Mouse (Mus musculus): ENCODE measurements around the gene Abtb2. TPM values are rescaled to one million over a fixed set of nuclear protein-coding genes. Genes with fewer than 3 reads are reported as not detected.
A peak's percentile ranks its signal among the peaks of the same experiment; 100 is the strongest.

Gene Abtb2
- total RNA-seq, 1 experiment from 2014 or later = 0.41 TPM

DNA sequence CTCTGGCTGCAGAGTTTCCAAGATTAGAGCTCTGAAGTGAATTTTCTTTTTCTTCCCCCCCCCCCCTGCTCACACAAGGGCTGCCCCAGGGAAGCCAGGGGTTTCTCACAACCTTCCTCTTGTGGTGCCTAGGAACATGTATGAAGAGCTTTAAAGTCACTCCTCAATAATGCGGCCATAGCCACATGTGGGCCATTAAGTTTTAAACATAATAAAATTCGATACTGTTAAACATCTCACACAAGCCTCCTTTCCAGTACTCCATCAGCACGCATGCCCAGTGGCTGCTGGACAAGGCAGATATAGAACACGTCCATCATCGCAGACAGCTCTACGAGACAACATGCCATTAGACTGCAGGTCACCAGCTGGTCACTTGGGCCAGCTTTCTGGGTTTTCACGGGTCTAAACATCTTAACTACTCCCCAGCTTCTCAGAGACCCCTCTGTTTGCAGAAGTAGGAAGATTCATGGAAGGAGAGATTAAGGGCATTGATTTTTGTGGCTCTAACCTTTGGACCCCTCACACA is 15.3 kb downstream of the Abtb2 start:
- no peak for ATAC-seq (replicated peaks; ENCODE audit: low read depth, poor library complexity, severe bottlenecking)

DNA sequence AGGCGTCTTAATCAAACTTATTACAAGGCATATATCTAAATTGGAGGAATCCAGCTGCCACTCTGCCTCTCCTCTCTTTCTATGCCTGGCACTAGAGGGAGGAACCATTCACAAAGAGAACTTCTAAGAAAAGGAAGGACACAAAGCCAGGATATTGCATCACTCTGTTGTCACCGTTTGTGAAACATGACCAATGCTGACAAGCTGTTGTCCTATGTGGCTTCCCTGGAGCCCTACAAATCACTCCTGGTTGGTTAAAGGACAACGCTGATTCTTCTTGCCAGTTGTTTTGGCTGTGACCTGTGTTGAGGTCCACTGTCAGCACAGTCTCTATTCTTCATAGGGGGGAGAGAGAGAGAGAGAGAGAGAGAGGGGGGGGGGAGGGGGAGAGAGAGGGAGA is 17.2 kb downstream of the Abtb2 start:
- peak; percentile 88 for ATAC-seq (replicated peaks; ENCODE audit: low read depth, poor library complexity, severe bottlenecking)

DNA sequence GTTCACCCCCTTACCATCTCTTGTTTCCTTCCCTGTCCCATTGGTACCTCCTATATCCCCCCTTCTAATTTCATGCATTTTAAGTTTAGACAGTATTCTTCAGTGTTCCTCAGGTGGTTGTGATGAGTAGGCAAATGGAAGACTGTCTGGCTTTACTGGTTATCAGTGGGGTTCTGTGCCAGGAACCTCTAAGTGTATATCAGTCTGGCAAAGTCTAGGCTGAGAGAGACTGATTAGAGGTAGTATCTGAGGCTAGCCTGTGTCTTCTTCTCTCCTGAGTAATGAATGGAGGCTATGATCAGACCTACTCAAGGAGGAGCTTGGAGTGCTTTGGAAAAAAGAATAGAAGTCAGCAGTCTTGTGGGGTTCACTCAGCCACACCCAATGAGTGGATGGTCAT is 18.0 kb downstream of the Abtb2 start:
- ATAC-seq (replicated peaks; ENCODE audit: low read depth, poor library complexity, severe bottlenecking) = peak; percentile 43; the same call in 1 of the 2 replicates

DNA sequence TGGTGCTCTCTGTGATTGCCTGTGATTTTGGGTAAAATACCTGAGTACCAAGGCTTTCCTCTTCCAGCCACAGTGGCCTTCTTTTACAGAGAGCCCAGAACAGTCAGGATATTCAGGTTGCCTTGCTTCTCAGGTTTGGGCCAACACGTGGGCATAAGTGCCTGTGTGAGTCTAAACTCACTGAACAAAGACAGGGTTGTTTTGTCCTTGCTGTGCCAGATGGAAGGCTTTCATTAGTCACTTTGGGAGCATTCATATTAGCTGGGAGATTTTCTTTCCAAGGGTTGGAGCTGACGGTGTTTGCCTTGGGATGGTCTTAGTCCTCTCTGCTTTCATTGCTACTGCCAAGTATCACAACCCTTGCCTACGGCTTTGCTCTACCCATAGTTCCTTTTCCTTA is 20.3 kb downstream of the Abtb2 start:
- no peak for ATAC-seq (replicated peaks; ENCODE audit: low read depth, poor library complexity, severe bottlenecking)

DNA sequence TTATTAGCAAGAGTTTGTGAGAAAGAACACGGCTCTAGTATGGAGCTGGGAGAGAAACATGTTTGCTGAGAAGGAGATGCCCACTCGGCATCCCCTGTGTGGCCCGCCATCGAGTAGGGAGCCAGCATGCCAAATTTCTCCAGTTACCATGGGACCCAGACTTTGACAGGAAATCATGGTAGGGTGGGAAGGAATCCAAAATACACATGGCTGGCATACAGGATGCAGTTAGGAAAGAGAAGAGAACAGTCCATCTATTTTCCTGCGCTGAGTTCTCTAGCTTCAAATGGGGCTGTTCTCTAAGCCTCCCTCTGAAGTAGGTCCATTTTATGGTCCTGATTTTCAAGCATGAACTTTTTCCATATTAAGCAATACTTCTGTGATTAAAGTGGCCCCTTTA is 22.7 kb downstream of the Abtb2 start:
- no peak for ATAC-seq (replicated peaks; ENCODE audit: low read depth, poor library complexity, severe bottlenecking)

DNA sequence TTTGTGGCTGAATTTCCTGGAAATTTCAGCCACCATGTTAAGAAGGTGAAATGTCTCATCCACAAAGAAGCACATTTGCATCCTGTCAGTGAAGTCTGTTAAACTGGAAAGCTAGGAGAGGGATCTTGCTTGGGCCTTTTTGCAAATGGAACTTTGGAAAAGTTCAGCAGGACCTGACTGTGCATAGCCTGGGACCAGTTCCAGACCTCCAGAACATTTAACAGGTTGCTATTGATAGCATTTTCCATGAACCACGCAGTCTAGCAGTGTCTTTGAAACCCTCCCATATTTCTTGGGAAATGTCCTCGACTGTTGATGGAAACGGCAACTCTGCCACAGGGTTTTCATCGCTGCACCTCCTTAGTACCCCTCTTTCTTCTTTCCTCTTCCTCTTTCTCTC is 23.3 kb downstream of the Abtb2 start:
- ATAC-seq (replicated peaks; ENCODE audit: low read depth, poor library complexity, severe bottlenecking) = no peak

DNA sequence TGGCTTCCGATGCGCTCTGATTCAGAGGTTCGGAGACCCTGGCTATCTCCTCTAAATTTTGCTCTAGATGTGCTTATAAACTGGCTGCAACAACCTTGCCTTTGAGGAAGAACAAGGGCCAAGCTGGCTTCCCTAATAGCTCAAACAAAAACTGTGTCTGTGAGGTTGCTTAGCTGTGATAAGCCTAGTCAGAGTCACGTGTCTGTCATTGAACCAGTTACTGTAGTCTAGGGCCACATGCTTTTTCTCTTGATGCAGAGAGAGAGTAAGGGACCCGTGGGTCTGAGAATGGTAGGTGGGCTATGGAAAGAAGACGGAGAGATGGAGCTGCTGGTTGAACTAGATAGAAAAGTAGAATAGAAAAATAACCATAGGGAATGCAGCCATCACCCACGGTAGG is 24.5 kb downstream of the Abtb2 start:
- ATAC-seq (replicated peaks; ENCODE audit: low read depth, poor library complexity, severe bottlenecking) = no peak

DNA sequence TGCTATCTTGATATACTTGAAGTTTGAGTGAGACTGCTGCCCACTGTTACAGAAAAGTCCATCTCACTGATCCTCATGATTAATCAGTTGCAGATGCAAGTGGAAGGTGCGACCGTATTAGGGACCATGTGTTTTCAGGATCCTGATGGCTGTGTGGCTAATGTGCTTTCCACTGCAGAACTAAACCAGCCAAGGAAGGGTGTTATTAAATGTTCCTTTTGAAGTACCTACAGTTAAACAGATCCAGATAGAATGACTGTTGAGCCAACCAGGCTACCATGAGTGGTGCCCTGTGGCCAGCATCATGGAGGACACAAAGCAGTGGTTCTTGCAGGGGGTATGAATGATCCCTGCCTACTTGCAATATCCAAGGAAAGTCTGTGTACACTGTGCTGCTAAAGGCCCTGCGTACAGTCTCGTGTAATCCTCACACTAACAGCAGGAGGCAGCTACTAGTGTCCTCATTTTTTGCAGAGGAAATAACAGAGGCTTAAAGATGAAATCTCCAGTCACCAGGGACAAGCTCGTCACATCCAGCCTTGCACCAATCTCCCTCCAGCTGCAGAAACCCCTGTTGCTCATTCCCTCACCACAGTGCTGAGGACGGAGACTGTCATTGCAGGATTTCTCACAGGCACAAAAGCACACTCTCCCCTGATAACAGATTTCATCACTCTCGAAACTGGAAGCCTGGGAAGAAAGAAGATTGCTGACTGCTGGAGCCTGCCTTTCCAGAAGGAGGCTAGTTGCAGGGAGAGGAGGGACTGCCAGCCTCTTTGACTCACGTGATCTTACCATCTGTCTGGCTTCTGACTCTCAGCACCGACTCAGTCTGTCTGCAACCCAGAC is 25.9 kb downstream of the Abtb2 start:
- ATAC-seq (replicated peaks; ENCODE audit: low read depth, poor library complexity, severe bottlenecking) = no peak

DNA sequence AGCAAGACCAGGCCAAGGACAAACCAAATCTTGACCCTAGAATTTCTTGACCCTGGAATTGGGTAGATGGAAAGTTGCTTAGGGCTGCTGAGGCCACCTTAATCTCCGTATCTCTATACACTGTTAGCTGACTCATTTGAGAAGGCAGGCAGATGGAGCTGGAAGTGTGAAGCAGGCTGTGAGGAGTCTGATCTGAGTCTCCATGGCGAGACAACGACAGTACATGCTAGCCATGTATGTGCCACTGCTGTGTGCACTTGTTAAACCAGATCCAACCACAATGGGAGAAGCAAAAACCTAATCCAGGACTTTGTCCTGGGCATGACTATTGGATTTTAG is 26.4 kb downstream of the Abtb2 start:
- no peak for ATAC-seq (replicated peaks; ENCODE audit: low read depth, poor library complexity, severe bottlenecking)

DNA sequence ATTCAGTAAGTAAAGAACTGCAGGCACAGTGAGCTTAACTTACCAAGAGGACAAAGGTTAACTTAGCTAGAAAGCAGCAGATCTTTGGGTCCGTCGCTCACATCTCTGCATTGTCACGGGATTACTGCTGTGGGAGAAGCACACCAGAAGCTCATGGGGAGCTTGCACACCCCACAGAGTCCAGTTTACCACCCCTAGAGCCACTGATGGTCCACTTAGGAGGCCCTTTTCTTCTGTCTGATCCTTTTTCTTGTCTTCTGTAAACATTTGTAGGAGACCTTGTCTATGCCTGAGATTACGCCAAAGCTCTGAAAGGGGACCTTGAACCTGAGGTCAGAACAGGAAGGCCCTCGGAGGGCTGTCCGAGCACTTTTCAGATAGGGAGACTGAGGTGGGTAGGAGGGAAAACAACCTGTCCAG is 28.5 kb downstream of the Abtb2 start:
- no peak for ATAC-seq (replicated peaks; ENCODE audit: low read depth, poor library complexity, severe bottlenecking)

DNA sequence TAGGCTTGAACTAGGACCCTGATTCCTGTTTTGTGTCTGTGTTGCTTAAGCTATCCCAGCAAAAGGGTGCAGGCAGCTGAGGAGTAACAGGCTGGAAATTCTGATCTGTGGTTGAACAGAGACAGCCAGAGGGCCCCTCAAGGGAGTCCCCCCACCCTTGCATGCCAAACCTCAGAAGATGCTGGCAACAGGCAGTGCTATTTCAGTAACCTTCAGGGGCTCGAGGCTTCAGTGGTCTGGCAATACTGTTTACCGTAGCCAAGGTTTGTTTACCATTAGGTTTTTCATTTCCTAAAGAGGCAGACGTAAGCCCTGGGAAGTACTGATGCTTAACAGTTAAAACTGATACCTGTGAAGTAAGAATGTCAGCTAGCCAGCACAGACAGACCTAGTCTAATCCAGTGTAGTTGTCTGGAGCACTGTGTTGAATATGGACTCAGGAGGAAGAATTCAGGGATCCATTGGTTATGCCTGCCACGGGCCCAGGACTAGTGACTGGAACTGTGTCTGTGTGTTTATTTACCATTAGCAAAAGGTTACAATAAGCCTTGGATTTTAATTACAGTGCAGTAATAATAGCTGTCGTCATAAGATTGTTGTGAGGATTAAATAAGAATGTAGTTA is 29.0 kb downstream of the Abtb2 start:
- ATAC-seq (replicated peaks; ENCODE audit: low read depth, poor library complexity, severe bottlenecking) = 0 out of 2 replicates have a peak, but pooled peaks have one; percentile 25

DNA sequence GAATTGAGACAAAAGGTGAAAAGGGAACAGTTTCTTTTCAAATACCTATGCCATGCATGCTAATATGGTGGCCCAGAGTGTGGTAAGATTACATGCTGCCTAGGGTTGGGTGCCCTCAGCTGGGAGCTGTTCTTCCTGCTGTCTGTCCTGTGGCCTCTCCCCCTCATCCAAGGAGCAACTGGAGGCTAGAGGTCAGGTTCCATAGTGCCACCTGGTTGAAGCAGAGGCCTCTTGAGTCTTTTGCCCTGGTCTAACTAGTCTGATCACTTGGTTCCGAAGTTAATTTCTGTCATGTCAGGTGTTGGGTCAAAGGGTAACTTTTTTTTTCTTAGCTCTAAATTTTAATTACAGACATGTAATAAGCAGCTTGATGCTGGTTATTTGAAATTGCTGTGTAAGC is 33.2 kb downstream of the Abtb2 start:
- ATAC-seq (replicated peaks; ENCODE audit: low read depth, poor library complexity, severe bottlenecking) = no peak

DNA sequence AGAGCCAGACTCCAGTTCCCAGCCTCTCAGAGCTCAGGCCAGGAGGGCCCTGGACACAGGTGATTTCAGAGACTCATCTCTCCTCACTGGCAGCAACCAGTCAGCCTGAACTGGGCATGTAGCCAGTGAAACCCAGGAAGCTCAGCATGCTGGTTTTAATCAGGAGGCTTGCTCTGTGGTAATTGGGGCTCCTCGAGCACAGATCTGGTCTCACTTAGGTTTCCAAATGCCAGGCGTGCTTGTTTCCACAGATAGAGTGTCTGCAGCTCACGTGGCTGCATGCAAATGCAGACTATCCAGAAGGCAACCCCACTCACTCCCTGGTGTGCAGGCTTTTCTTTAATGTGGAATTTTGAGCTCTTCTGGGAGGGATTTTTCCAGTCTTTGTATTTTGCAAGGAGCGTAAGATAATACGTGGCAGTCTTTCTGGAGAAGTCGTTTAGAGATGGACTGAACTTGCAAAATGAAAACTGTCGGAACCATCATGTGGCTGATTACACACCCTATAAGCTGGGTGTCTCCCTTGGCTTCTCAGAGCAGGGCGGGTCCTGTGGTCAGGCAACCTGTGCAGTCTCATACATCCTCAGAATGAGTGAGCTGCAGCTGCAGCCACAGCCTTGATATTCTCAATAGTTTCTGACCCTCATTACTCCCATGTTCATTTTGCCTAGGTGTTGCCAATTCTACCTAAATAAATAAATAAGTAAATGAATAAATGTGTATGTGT is 34.2 kb downstream of the Abtb2 start:
- no peak for ATAC-seq (replicated peaks; ENCODE audit: low read depth, poor library complexity, severe bottlenecking)

DNA sequence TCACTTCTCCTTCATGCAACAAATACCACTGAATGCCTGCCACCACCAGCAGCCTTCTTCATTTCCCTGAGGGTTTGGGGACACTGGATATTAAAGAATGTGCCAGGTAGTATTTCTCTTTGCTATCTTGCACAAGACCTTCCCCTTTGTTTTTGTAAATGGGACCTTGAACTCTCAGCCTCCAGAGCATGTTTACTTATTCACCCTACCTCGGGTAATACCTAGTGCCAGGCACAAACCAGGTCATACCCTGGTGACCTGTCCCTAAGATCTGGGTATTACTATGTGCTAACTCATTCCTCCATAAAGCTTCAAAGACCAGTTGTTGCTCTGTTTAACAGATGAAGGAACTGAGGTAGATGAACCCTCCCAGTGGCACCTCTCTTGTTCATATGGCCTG is 35.0 kb downstream of the Abtb2 start:
- ATAC-seq (replicated peaks; ENCODE audit: low read depth, poor library complexity, severe bottlenecking) = no peak

DNA sequence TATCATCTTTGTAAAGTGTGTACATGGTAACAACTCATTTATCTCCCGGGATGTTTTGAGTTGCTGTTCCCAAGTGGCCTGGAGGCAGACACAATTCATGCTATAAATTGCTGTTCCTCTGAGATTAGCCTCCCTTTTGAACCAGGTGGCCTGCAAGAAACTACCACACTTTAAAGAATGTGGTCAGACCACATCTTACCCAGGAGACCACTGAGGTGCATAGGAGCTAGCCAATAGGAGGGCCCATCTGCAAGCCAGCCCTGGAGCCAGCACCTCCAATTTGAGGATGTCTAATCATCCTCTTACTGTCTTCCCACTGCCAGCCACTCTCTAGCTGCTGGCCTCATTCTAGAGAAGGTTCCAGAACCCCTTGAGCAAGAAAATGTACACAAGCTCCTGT is 35.4 kb downstream of the Abtb2 start:
- no peak for ATAC-seq (replicated peaks; ENCODE audit: low read depth, poor library complexity, severe bottlenecking)

DNA sequence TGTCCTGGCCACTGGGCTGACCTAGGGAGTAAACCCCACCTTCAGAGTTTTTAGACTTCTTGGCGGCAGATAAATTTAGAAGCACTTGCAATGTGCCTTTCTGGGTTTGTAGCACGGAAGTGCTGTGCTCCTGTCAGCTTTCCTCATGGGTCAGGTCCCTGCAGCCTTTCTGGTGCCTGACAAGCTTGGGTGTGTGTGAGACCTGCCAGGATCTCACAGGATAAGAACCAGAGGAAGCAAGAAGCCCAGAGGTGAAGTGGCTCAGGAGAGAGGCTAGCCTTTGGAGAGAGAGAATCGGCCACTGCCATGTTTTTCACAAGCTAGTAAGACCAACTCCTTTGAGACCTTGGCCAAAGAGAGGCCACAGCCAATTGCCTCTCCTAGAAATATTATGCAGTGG is 37.1 kb downstream of the Abtb2 start:
- ATAC-seq (replicated peaks; ENCODE audit: low read depth, poor library complexity, severe bottlenecking) = no peak

DNA sequence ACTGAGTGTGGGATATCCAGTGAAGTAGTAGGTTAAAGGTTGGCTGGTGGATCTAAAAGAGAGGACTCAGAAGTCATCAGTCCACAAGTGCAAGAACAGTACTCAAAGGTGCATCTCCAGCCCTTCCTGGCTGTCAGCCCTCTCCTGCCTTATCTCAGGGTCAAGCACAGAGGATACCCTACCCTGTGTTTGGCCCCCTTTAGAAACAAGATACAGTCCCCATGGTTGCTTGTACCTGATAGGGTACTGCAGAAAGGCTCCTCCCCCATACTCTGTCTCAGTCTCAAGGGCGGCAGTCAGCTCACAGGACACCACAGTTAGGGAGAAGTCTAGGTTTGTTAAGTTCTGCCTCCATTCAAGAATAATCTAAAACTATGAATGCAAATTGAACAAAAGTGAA is 37.8 kb downstream of the Abtb2 start:
- no peak for ATAC-seq (replicated peaks; ENCODE audit: low read depth, poor library complexity, severe bottlenecking)

DNA sequence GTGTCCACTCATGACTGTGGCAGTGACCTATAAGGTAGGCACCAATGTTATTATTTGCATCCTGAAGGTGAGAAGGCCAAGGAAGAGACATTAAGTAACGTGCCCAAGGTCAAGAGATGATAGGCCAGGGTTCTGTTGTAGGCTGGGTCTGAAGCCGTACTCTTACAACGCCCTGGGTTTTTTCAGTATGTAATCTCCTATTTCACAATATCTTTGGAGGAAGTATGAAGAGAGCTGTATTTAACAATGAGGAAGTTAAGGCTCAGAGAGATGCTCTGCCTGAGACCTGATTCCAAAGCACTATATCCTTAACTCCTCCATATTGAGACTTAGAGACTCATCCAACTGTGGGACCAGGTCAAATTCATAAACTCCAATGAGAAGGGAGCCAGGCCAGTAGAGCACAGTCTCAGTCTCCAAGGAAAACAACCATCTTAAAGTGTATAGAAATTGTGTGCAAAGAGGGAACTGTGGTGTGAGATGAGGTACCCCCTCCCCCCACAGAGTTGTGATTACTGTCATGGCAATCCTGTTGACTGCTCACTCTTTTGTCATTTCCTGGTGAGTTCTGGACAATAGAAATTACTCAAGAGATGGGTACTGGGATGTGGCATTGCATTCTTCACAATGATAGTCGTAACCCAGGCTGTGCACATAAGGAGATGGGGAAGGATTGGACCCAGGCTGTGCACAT is 39.8 kb downstream of the Abtb2 start:
- ATAC-seq (replicated peaks; ENCODE audit: low read depth, poor library complexity, severe bottlenecking) = peak; percentile 89

DNA sequence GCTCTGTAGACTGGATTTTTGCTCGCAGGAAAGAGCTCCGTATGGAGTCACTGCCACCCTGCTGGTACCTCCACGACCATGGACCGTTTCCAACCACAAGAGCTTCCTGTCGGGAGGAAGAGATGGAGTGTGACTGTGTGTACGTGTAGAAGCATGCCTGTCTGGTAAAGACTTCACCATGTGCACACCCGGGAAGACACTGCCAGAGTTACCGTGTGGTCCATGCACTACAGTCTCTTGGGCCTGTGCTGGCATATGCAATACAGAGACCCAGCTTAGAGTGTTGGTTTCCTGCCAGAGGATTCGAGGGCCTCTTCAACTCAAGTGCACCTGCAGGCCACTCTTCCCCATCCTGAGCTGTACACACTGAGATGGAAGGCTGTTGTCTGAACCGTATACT is 41.8 kb downstream of the Abtb2 start:
- ATAC-seq (replicated peaks; ENCODE audit: low read depth, poor library complexity, severe bottlenecking) = no peak

DNA sequence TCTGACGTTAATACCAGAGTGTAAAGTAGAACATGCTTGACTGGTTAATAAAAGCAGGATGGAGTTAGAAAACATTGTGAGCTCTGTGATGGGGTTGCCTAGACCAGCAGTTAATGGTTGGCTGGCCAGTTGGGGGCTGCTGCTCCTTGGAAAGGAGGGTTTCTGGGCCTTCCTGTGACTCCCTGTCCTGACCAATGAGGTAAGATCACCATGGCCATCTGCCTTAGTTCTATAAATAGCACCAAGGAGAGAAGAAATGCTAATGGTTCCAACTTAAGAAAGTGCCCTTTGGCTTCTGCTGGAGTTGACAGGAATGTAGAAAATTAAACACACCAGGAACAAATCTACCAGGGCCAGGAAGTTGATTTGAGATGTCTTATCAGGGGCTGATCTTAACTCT is 42.8 kb downstream of the Abtb2 start:
- ATAC-seq (replicated peaks; ENCODE audit: low read depth, poor library complexity, severe bottlenecking) = no peak

Data from common myeloid progenitor, adult 5-6 weeks (primary cell).